Mouse (Mus musculus) megakaryocyte-erythroid progenitor cell, adult 5 weeks (primary cell): Measurements from ENCODE around the gene 4930562C15Rik. TPM values are rescaled to one million over a fixed set of nuclear protein-coding genes. Genes with fewer than 3 reads are reported as not detected.

Source experiments
- polyA plus RNA-seq: library from polyadenylated mRNA; stranded (reverse); fragments of >175 nt; gene quantifications from 2 replicates; pipeline ENCODE4 v1.2.3, GENCODE M21; 2012

4930562C15Rik gene
- not detected in 2 replicates for polyA plus RNA-seq

GRCm38 (mm10) chr16:4835191-4835590 is at the start of gene 4930562C15Rik:
Gene 4930562C15Rik (plus strand): TSS chr16:4835416.

GRCm38 (mm10) chr16:4789810-4790559 is 45.2 kb upstream of the 4930562C15Rik start, which contains the start of gene Cdip1:
Gene Cdip1 (minus strand): TSS chr16:4790292.

GRCm38 (mm10) chr16:4880136-4880825 is 45.1 kb downstream of the 4930562C15Rik start, which contains the start of gene Ubald1:
Gene Ubald1 (minus strand): TSS chr16:4880315.

GRCm38 (mm10) chr16:4885760-4886689 is 50.8 kb downstream of the 4930562C15Rik start, which contains the start of gene Mgrn1:
Gene Mgrn1 (plus strand): TSS chr16:4886249.

Other genes with a start within 250 kb of the 4930562C15Rik start
- 3.8 and 5.1 TPM in 2 replicates for gene Glis2, start 240.7 kb upstream of the 4930562C15Rik start, polyA plus RNA-seq
- 31.1 and 37.2 TPM in 2 replicates for gene Pam16, start 210.4 kb upstream of the 4930562C15Rik start, polyA plus RNA-seq
- 5.5 and 6.5 TPM in 2 replicates for gene Vasn, start 195.5 kb upstream of the 4930562C15Rik start, polyA plus RNA-seq
- 14.1 and 16.5 TPM in 2 replicates for gene Dnaja3, start 195.4 kb upstream of the 4930562C15Rik start, polyA plus RNA-seq
- gene Coro7, start 155.6 kb upstream of the 4930562C15Rik start, polyA plus RNA-seq: 391 and 400 TPM in 2 replicates
- 15.7 and 20.6 TPM in 2 replicates for gene Nmral1, start 116.1 kb upstream of the 4930562C15Rik start, polyA plus RNA-seq
- 13.0 and 14.7 TPM in 2 replicates for gene Hmox2, start 109.1 kb upstream of the 4930562C15Rik start, polyA plus RNA-seq
- gene Cdip1, start 45.1 kb upstream of the 4930562C15Rik start, polyA plus RNA-seq: 37.4 and 39.7 TPM in 2 replicates
- 306 and 321 TPM in 2 replicates for gene Ubald1, start 44.9 kb downstream of the 4930562C15Rik start, polyA plus RNA-seq
- gene Mgrn1, start 50.8 kb downstream of the 4930562C15Rik start, polyA plus RNA-seq: 26.9 and 28.9 TPM in 2 replicates
- 38.9 and 41.7 TPM in 2 replicates for gene Nudt16l1, start 103.3 kb downstream of the 4930562C15Rik start, polyA plus RNA-seq
- gene Anks3, start 128.8 kb downstream of the 4930562C15Rik start, polyA plus RNA-seq: 35.1 and 47.1 TPM in 2 replicates
- 0.03 TPM in 1 of 2 replicates, not detected in the other for gene Sept12, start 162.4 kb downstream of the 4930562C15Rik start, polyA plus RNA-seq
- not detected in 2 replicates for gene Smim22, start 171.9 kb downstream of the 4930562C15Rik start, polyA plus RNA-seq
- 111 and 130 TPM in 2 replicates for gene Rogdi, start 178.1 kb downstream of the 4930562C15Rik start, polyA plus RNA-seq
- 23.6 and 25.3 TPM in 2 replicates for gene Glyr1, start 214.4 kb downstream of the 4930562C15Rik start, polyA plus RNA-seq
- 20.0 and 22.6 TPM in 2 replicates for gene Ubn1, start 214.6 kb downstream of the 4930562C15Rik start, polyA plus RNA-seq